Mouse (Mus musculus) hindbrain, embryonic 11.5 days (tissue): ENCODE measurements around the gene Nit1. TPM values are rescaled to one million over a fixed set of nuclear protein-coding genes. Genes with fewer than 3 reads are reported as not detected.

Experiments
- ATAC-seq: fragments of 200-750 bp; cut with Nextera tagmentation; 2 replicates; pipeline ENCODE4 v1.8.0; 2017; ENCODE audit warnings: mild to moderate bottlenecking, moderate TSS enrichment, moderate library complexity; ENCODE audit not compliant: low FRiP score
- DNase-seq: peaks from one replicate; pipeline ENCODE4 v3.0.0-alpha.2; 2015; ENCODE audit warnings: low spot score
- H3K27ac ChIP-seq: fragments of 300-500 bp; sonication (generic); 2 replicates; pipeline ENCODE4 v1.5.1; 2014; ENCODE audit warnings: mild to moderate bottlenecking, low read depth, low read length
- H3K27me3 ChIP-seq: fragments of 300-500 bp; sonication (generic); 2 replicates; pipeline ENCODE4 v1.6.1; 2014; ENCODE audit warnings: mild to moderate bottlenecking, low read length, moderate library complexity, mixed read lengths; ENCODE audit not compliant: control insufficient read depth, insufficient read depth
- H3K36me3 ChIP-seq: fragments of 300-500 bp; sonication (generic); 2 replicates; pipeline ENCODE4 v1.6.1; 2014; ENCODE audit warnings: mild to moderate bottlenecking, low read length, moderate library complexity, mixed read lengths; ENCODE audit not compliant: control insufficient read depth, insufficient read depth
- H3K4me1 ChIP-seq: fragments of 300-500 bp; sonication (generic); replicated peaks from 2 replicates; pipeline ENCODE4 v1.6.1; 2014; ENCODE audit warnings: low read length, mixed read lengths; ENCODE audit not compliant: control insufficient read depth, insufficient read depth
- H3K4me2 ChIP-seq: fragments of 300-500 bp; sonication (generic); replicated peaks from 2 replicates; pipeline ENCODE4 v1.6.1; 2014; ENCODE audit warnings: mild to moderate bottlenecking, low read depth, low read length
- H3K4me3 ChIP-seq: fragments of 300-500 bp; sonication (generic); 2 replicates; pipeline ENCODE4 v1.5.1; 2014; ENCODE audit warnings: low read depth, low read length
- H3K9ac ChIP-seq: fragments of 300-500 bp; sonication (generic); 2 replicates; pipeline ENCODE4 v1.6.1; 2014; ENCODE audit warnings: low read depth, low read length
- H3K9me3 ChIP-seq: fragments of 300-500 bp; sonication (generic); 2 replicates; pipeline ENCODE4 v1.6.1; 2016; ENCODE audit warnings: low read length; ENCODE audit not compliant: control insufficient read depth
- WGBS: fragments of 180-500 bp; shearing (Covaris S2); extraction: QIAGEN DNeasy Blood & Tissue Kit; methylation state at CpG from one replicate; pipeline ENCODE4 v1.1.7; 2014; 5-methylcytosine and 5-hydroxymethylcytosine counted together
- polyA plus RNA-seq: library from polyadenylated mRNA; unstranded; fragments of >200 nt; fragmentation: Nextera tagmentation; extraction: Ambion mirVana; gene quantifications from 2 replicates; pipeline ENCODE4 v1.2.1, GENCODE M21; 2014

The Nit1 gene
- polyA plus RNA-seq, 1 experiment from 2014 or later: 30.7 TPM

GRCm38 (mm10) chr1:171293906-171294297, 51.5 kb downstream of the Nit1 start:
- Histone ChIP-seq H3K9me3 (no peaks in the 10 kb centered on the region), H3K27ac (peak overlapping the region; percentile 33), H3K27me3 (peaks cover 6% of the 10 kb centered on the region), H3K36me3 (no peaks in the 10 kb centered on the region), H3K4me3 (peak overlapping the region; percentile 48), H3K9ac (peak overlapping the region; percentile 81), H3K4me2 (peak overlapping the region; percentile 65), H3K4me1 (0 out of 2 replicates have a peak, but pooled peaks cover 3% of the 10 kb centered on the region)
- no peak for ATAC-seq
- 50% methylated on average over 5 of the region's 5 CpGs for WGBS
- DNase-seq: no peak

- no peaks in the 10 kb centered on the region for H3K36me3 ChIP-seq
- H3K27ac ChIP-seq: no peak overlapping the region
- H3K9ac ChIP-seq: no peak overlapping the region; the same call in 1 of the 2 replicates
- ATAC-seq: no peak
- H3K4me1 ChIP-seq: 0 out of 2 replicates have a peak, but pooled peaks cover 3% of the 10 kb centered on the region
- no peak for DNase-seq
- H3K27me3 ChIP-seq: peaks cover 6% of the 10 kb centered on the region
- H3K4me2 ChIP-seq: no peak overlapping the region
- WGBS: 91% methylated on average over 3 of the region's 3 CpGs
- no peaks in the 10 kb centered on the region for H3K9me3 ChIP-seq
- no peak overlapping the region for H3K4me3 ChIP-seq
Observed at GRCm38 (mm10) chr1:171293351-171293750, 52.1 kb downstream of the Nit1 start.

- Histone ChIP-seq H3K4me3 (peak overlapping the region; percentile 94; the same call in 1 of the 2 replicates), H3K4me1 (peaks cover 3% of the 10 kb centered on the region; the same call in 1 of the 2 replicates), H3K9ac (no peak overlapping the region), H3K27ac (no peak overlapping the region), H3K27me3 (no peaks in the 10 kb centered on the region), H3K36me3 (0 out of 2 replicates have a peak, but pooled peaks cover 2% of the 10 kb centered on the region), H3K4me2 (no peak overlapping the region; the same call in 1 of the 2 replicates), H3K9me3 (no peaks in the 10 kb centered on the region)
- WGBS: 68% methylated on average over 4 of the region's 4 CpGs
- DNase-seq: no peak
- peak; percentile 1; the same call in 1 of the 2 replicates for ATAC-seq
Observed at GRCm38 (mm10) chr1:171288328-171288727, 57.1 kb downstream of the Nit1 start.

Other genes starting within 250 kb of the Nit1 start
- 8.7 and 10.5 TPM in 2 replicates for gene Cfap126, start 231.7 kb downstream of the Nit1 start, polyA plus RNA-seq
- gene Sdhc, start 195.0 kb downstream of the Nit1 start, polyA plus RNA-seq: 259 and 284 TPM in 2 replicates
- gene Mpz, start 194.9 kb downstream of the Nit1 start, polyA plus RNA-seq: 0.99 and 1.5 TPM in 2 replicates
- gene Pcp4l1, start 149.4 kb downstream of the Nit1 start, polyA plus RNA-seq: 31.4 and 33.4 TPM in 2 replicates
- gene Nr1i3, start 131.7 kb downstream of the Nit1 start, polyA plus RNA-seq: 0.17 and 0.25 TPM in 2 replicates
- gene Tomm40l, start 123.1 kb downstream of the Nit1 start, polyA plus RNA-seq: 23.5 and 28.8 TPM in 2 replicates
- 3.1 and 5.0 TPM in 2 replicates for gene Apoa2, start 120.6 kb downstream of the Nit1 start, polyA plus RNA-seq
- gene Fcer1g, start 111.3 kb downstream of the Nit1 start, polyA plus RNA-seq: 22.1 and 26.1 TPM in 2 replicates
- 4.6 and 5.4 TPM in 2 replicates for gene Adamts4, start 95.2 kb downstream of the Nit1 start, polyA plus RNA-seq
- gene Ndufs2, start 94.3 kb downstream of the Nit1 start, polyA plus RNA-seq: 259 and 263 TPM in 2 replicates
- gene B4galt3, start 75.3 kb downstream of the Nit1 start, polyA plus RNA-seq: 59.1 and 66.3 TPM in 2 replicates
- 48.1 and 51.8 TPM in 2 replicates for gene Ppox, start 64.5 kb downstream of the Nit1 start, polyA plus RNA-seq
- gene Usp21, start 57.7 kb downstream of the Nit1 start, polyA plus RNA-seq: 82.8 and 85.4 TPM in 2 replicates
- 108 and 114 TPM in 2 replicates for gene Ufc1, start 50.6 kb downstream of the Nit1 start, polyA plus RNA-seq
- gene Dedd, start 16.5 kb downstream of the Nit1 start, polyA plus RNA-seq: 46.6 and 49.5 TPM in 2 replicates
- gene Pfdn2, start within 50 bp of the Nit1 start, polyA plus RNA-seq: 68.3 and 68.4 TPM in 2 replicates
- 1.3 and 2.0 TPM in 2 replicates for gene Klhdc9, start 15.2 kb upstream of the Nit1 start, polyA plus RNA-seq
- gene Nectin4, start 24.5 kb upstream of the Nit1 start, polyA plus RNA-seq: 0.66 and 0.96 TPM in 2 replicates
- 0.54 and 0.99 TPM in 2 replicates for gene Arhgap30, start 43.3 kb upstream of the Nit1 start, polyA plus RNA-seq
- gene Usf1, start 65.7 kb upstream of the Nit1 start, polyA plus RNA-seq: 122 and 143 TPM in 2 replicates
- 3.3 and 4.3 TPM in 2 replicates for gene Tstd1, start 73.2 kb upstream of the Nit1 start, polyA plus RNA-seq
- gene F11r, start 91.9 kb upstream of the Nit1 start, polyA plus RNA-seq: 16.9 and 20.1 TPM in 2 replicates
- gene Alyref2, start 157.8 kb upstream of the Nit1 start, polyA plus RNA-seq: 15.4 and 17.5 TPM in 2 replicates
- not detected in 2 replicates for gene Itln1, start 189.6 kb upstream of the Nit1 start, polyA plus RNA-seq
- gene Cd244a, start 213.5 kb upstream of the Nit1 start, polyA plus RNA-seq: not detected in 2 replicates